Mouse (Mus musculus) liver, adult 2 months (tissue): ENCODE data around the gene Pbx4.

ENCODE experiments used
- CTCF ChIP-seq: fragments of 200-500 bp; IDR thresholded peaks from 2 replicates; pipeline ENCODE4 v1.5.1; 2011; ENCODE audit warnings: low read depth, low read length, control low read depth
- POLR2A ChIP-seq: fragments of 200-500 bp; IDR thresholded peaks from 2 replicates; pipeline ENCODE4 v1.6.1; 2011; ENCODE audit warnings: low read length, control low read depth; ENCODE audit not compliant: insufficient read depth; ENCODE audit errors: extremely low read depth

GRCm38 (mm10) chr8:69876967-69877366, 44.7 kb downstream of the Pbx4 start:
- TF ChIP-seq CTCF = no peak
- no peak for TF ChIP-seq POLR2A
